Mouse (Mus musculus) bone marrow, adult 2 months (tissue): Measurements from ENCODE around the gene Lama2.

Source experiments
- CTCF ChIP-seq: fragments of 200-500 bp; IDR thresholded peaks from 2 replicates; pipeline ENCODE4 v1.5.1; 2011; ENCODE audit warnings: low read length, control low read depth; ENCODE audit not compliant: control insufficient read depth, insufficient read depth
- POLR2A ChIP-seq: fragments of 200-500 bp; IDR thresholded peaks from 2 replicates; pipeline ENCODE4 v1.6.1; 2011; ENCODE audit warnings: low read depth, mild to moderate bottlenecking, control low read depth, low read length, borderline replicate concordance; ENCODE audit not compliant: control insufficient read depth

GRCm38 (mm10) chr10:27022707-27023106 lies 596.9 kb downstream of the Lama2 start:
- TF ChIP-seq CTCF (no peak), POLR2A (no peak)
